Mouse (Mus musculus) megakaryocyte-erythroid progenitor cell, adult 5 weeks (primary cell): ENCODE results near the gene Olfr1191-ps1. TPM values are rescaled to one million over a fixed set of nuclear protein-coding genes. Genes with fewer than 3 reads are reported as not detected.

Source experiments
- polyA plus RNA-seq: library from polyadenylated mRNA; stranded (reverse); fragments of >175 nt; gene quantifications from 2 replicates; pipeline ENCODE4 v1.2.3, GENCODE M21; 2012

Gene Olfr1191-ps1
- polyA plus RNA-seq = not detected in 2 replicates

GRCm38 (mm10) chr2:88640242-88640641 lies at the start of gene Olfr1191-ps1:
TSS of gene Olfr1191-ps1 (plus strand) at chr2:88640542.

GRCm38 (mm10) chr2:88648209-88648608 lies 7.9 kb downstream of the Olfr1191-ps1 start, which contains the start of gene Olfr1192-ps1:
TSS of gene Olfr1192-ps1 (plus strand) at chr2:88648509.

GRCm38 (mm10) chr2:88675328-88675727 lies 35.0 kb downstream of the Olfr1191-ps1 start, which contains the start of gene Olfr1193:
TSS of gene Olfr1193 (plus strand) at chr2:88675628.

GRCm38 (mm10) chr2:88689087-88689486 lies 48.7 kb downstream of the Olfr1191-ps1 start, which contains the start of gene Olfr1195:
TSS of gene Olfr1195 (minus strand) at chr2:88689187.

Other genes with a start within 250 kb of the Olfr1191-ps1 start
- gene Olfr1179, start 234.1 kb upstream of the Olfr1191-ps1 start, polyA plus RNA-seq = not detected in 2 replicates
- not detected in 2 replicates for gene Olfr1180, start 221.4 kb upstream of the Olfr1191-ps1 start, polyA plus RNA-seq
- gene Olfr1181, start 214.4 kb upstream of the Olfr1191-ps1 start, polyA plus RNA-seq = not detected in 2 replicates
- gene Gm13757, start 191.4 kb upstream of the Olfr1191-ps1 start, polyA plus RNA-seq = not detected in 2 replicates
- gene Olfr1183, start 185.7 kb upstream of the Olfr1191-ps1 start, polyA plus RNA-seq = not detected in 2 replicates
- gene Olfr1184, start 156.9 kb upstream of the Olfr1191-ps1 start, polyA plus RNA-seq = not detected in 2 replicates
- gene Olfr1185-ps1, start 147.2 kb upstream of the Olfr1191-ps1 start, polyA plus RNA-seq = not detected in 2 replicates
- not detected in 2 replicates for gene Olfr1186, start 122.0 kb upstream of the Olfr1191-ps1 start, polyA plus RNA-seq
- gene Olfr1188, start 83.6 kb upstream of the Olfr1191-ps1 start, polyA plus RNA-seq = not detected in 2 replicates
- not detected in 2 replicates for gene Olfr1189, start 54.1 kb upstream of the Olfr1191-ps1 start, polyA plus RNA-seq
- not detected in 2 replicates for gene Olfr1192-ps1, start 8.0 kb downstream of the Olfr1191-ps1 start, polyA plus RNA-seq
- gene Olfr1193, start 35.1 kb downstream of the Olfr1191-ps1 start, polyA plus RNA-seq = not detected in 2 replicates
- gene Olfr1195, start 48.6 kb downstream of the Olfr1191-ps1 start, polyA plus RNA-seq = not detected in 2 replicates
- gene Olfr1196, start 64.1 kb downstream of the Olfr1191-ps1 start, polyA plus RNA-seq = not detected in 2 replicates
- not detected in 2 replicates for gene Olfr1197, start 91.8 kb downstream of the Olfr1191-ps1 start, polyA plus RNA-seq
- gene Olfr1198, start 110.8 kb downstream of the Olfr1191-ps1 start, polyA plus RNA-seq = not detected in 2 replicates
- gene Olfr1199, start 119.9 kb downstream of the Olfr1191-ps1 start, polyA plus RNA-seq = not detected in 2 replicates
- 0.01 TPM in 1 of 2 replicates, not detected in the other for gene Olfr1200, start 129.9 kb downstream of the Olfr1191-ps1 start, polyA plus RNA-seq
- gene Olfr1201, start 152.5 kb downstream of the Olfr1191-ps1 start, polyA plus RNA-seq = not detected in 2 replicates
- gene Olfr1202, start 174.0 kb downstream of the Olfr1191-ps1 start, polyA plus RNA-seq = not detected in 2 replicates
- gene Olfr1205, start 189.2 kb downstream of the Olfr1191-ps1 start, polyA plus RNA-seq = not detected in 2 replicates
- gene Olfr1204, start 208.8 kb downstream of the Olfr1191-ps1 start, polyA plus RNA-seq = not detected in 2 replicates
- not detected in 2 replicates for gene Olfr1206, start 222.7 kb downstream of the Olfr1191-ps1 start, polyA plus RNA-seq